Mouse (Mus musculus): ENCODE results near the gene Tgfb1i1.

DNA sequence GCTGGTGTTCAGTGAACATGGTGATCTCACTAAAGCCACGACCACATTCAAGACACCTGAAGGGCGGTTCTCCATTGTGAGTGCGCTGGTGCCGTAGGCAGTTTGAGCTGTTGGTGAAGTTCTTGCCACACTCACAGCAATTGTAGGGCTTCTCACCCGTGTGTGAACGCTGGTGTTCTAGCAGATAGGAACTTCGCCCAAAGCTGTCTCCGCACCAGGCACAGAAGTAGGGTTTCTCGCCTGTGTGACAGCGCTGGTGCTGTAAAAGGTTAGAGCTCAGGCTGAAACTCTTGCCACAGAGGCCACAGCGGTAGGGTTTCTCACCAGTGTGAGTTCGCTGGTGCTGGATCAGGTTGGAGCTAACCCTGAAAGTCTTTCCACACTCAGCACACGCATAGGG is 10.2 kb upstream of the Tgfb1i1 start:
- TF ChIP-seq ZC3H11A (IDR thresholded peaks at IDR 0.05; ENCODE audit: borderline replicate concordance, low read depth, low read length) (no peak), CHD2 (IDR thresholded peaks at IDR 0.05; ENCODE audit: low read depth, low read length) (no peak)

Measured in ES-E14 (cell line).